Mouse (Mus musculus): ENCODE measurements around the gene Mpzl2. TPM values are rescaled to one million over a fixed set of nuclear protein-coding genes. Genes with fewer than 3 reads are reported as not detected.
"Not testable (repeated sequence)": the region's sequence is repeated elsewhere in the genome, so short reads cannot be mapped to it uniquely, and the experiment has no call there.

The Mpzl2 gene
- polyA plus RNA-seq, 1 experiment = 0.65 TPM

GRCm38 (mm10) chr9:45032261-45032660 lies 7.3 kb upstream of the Mpzl2 start:
- Histone ChIP-seq H3K27me3 (ENCODE audit: control insufficient read depth, insufficient read depth, low read length) (no peaks in the 10 kb centered on the region), H3K36me3 (ENCODE audit: control insufficient read depth, insufficient read depth, low read length) (no peaks in the 10 kb centered on the region), H3K27ac (ENCODE audit: control insufficient read depth, insufficient read depth, low read depth, low read length) (no peak overlapping the region), H3K4me1 (ENCODE audit: control insufficient read depth, insufficient read depth, low read length) (no peaks in the 10 kb centered on the region), H3K4me3 (ENCODE audit: control insufficient read depth, low read depth, low read length) (no peak overlapping the region)
- no peak for TF ChIP-seq POLR2A (IDR thresholded peaks at IDR 0.05; ENCODE audit: control insufficient read depth, low read depth, low read length)
- no peak for TF ChIP-seq CTCF (IDR thresholded peaks at IDR 0.05; ENCODE audit: control insufficient read depth, insufficient read depth, insufficient replicate concordance, low read depth, low read length)

- TF ChIP-seq CTCF (IDR thresholded peaks at IDR 0.05; ENCODE audit: control insufficient read depth, insufficient read depth, insufficient replicate concordance, low read depth, low read length) = no peak
- no peak for TF ChIP-seq POLR2A (IDR thresholded peaks at IDR 0.05; ENCODE audit: control insufficient read depth, low read depth, low read length)
- Histone ChIP-seq H3K27me3 (ENCODE audit: control insufficient read depth, insufficient read depth, low read length) (no peaks in the 10 kb centered on the region), H3K27ac (ENCODE audit: control insufficient read depth, insufficient read depth, low read depth, low read length) (no peak overlapping the region), H3K4me3 (ENCODE audit: control insufficient read depth, low read depth, low read length) (no peak overlapping the region), H3K4me1 (ENCODE audit: control insufficient read depth, insufficient read depth, low read length) (no peaks in the 10 kb centered on the region), H3K36me3 (ENCODE audit: control insufficient read depth, insufficient read depth, low read length) (no peaks in the 10 kb centered on the region)
These were observed 5.1 kb upstream of the Mpzl2 start for GRCm38 (mm10) chr9:45034526-45034925.

- H3K4me3 ChIP-seq (ENCODE audit: control insufficient read depth, low read depth, low read length); H3K36me3 ChIP-seq (ENCODE audit: control insufficient read depth, insufficient read depth, low read length); H3K4me1 ChIP-seq (ENCODE audit: control insufficient read depth, insufficient read depth, low read length); H3K27ac ChIP-seq (ENCODE audit: control insufficient read depth, insufficient read depth, low read depth, low read length); H3K27me3 ChIP-seq (ENCODE audit: control insufficient read depth, insufficient read depth, low read length): not testable (repeated sequence)
These were observed 1.8 kb upstream of the Mpzl2 start for GRCm38 (mm10) chr9:45037803-45038202.

GRCm38 (mm10) chr9:45040066-45040845 lies 657 bp downstream of the Mpzl2 start:
- TF ChIP-seq POLR2A (IDR thresholded peaks at IDR 0.05; ENCODE audit: control insufficient read depth, low read depth, low read length) (no peak), CTCF (IDR thresholded peaks at IDR 0.05; ENCODE audit: control insufficient read depth, insufficient read depth, insufficient replicate concordance, low read depth, low read length) (no peak)
- H3K4me3 ChIP-seq (ENCODE audit: control insufficient read depth, low read depth, low read length) = no peak overlapping the region
- H3K27ac ChIP-seq (ENCODE audit: control insufficient read depth, insufficient read depth, low read depth, low read length) = no peak overlapping the region

GRCm38 (mm10) chr9:45041131-45041838 lies 1.7 kb downstream of the Mpzl2 start:
- TF ChIP-seq POLR2A (IDR thresholded peaks at IDR 0.05; ENCODE audit: control insufficient read depth, low read depth, low read length) = no peak
- no peak overlapping the region for H3K27ac ChIP-seq (ENCODE audit: control insufficient read depth, insufficient read depth, low read depth, low read length)
- peaks cover 19% of the 10 kb centered on the region for H3K4me1 ChIP-seq (ENCODE audit: control insufficient read depth, insufficient read depth, low read length)
- H3K36me3 ChIP-seq (ENCODE audit: control insufficient read depth, insufficient read depth, low read length) = no peaks in the 10 kb centered on the region
- H3K27me3 ChIP-seq (ENCODE audit: control insufficient read depth, insufficient read depth, low read length) = peaks cover 5% of the 10 kb centered on the region
- H3K4me3 ChIP-seq (ENCODE audit: control insufficient read depth, low read depth, low read length) = no peak overlapping the region

More at GRCm38 (mm10) chr9:45040066-45040845, 657 bp downstream of the Mpzl2 start:
- no peaks in the 10 kb centered on the region for H3K36me3 ChIP-seq (ENCODE audit: control insufficient read depth, insufficient read depth, low read length)
- H3K4me1 ChIP-seq (ENCODE audit: control insufficient read depth, insufficient read depth, low read length) = peaks cover 19% of the 10 kb centered on the region
- H3K27me3 ChIP-seq (ENCODE audit: control insufficient read depth, insufficient read depth, low read length) = peaks cover 5% of the 10 kb centered on the region

- Histone ChIP-seq H3K4me1 (ENCODE audit: control insufficient read depth, insufficient read depth, low read length) (peaks cover 19% of the 10 kb centered on the region), H3K4me3 (ENCODE audit: control insufficient read depth, low read depth, low read length) (no peak overlapping the region), H3K27me3 (ENCODE audit: control insufficient read depth, insufficient read depth, low read length) (peaks cover 5% of the 10 kb centered on the region), H3K36me3 (ENCODE audit: control insufficient read depth, insufficient read depth, low read length) (no peaks in the 10 kb centered on the region), H3K27ac (ENCODE audit: control insufficient read depth, insufficient read depth, low read depth, low read length) (no peak overlapping the region)
- TF ChIP-seq POLR2A (IDR thresholded peaks at IDR 0.05; ENCODE audit: control insufficient read depth, low read depth, low read length) (no peak), CTCF (IDR thresholded peaks at IDR 0.05; ENCODE audit: control insufficient read depth, insufficient read depth, insufficient replicate concordance, low read depth, low read length) (no peak)
These were observed 2.6 kb downstream of the Mpzl2 start for GRCm38 (mm10) chr9:45042056-45042720.

GRCm38 (mm10) chr9:45042947-45043346 lies 3.3 kb downstream of the Mpzl2 start:
- TF ChIP-seq CTCF (IDR thresholded peaks at IDR 0.05; ENCODE audit: control insufficient read depth, insufficient read depth, insufficient replicate concordance, low read depth, low read length) (no peak), POLR2A (IDR thresholded peaks at IDR 0.05; ENCODE audit: control insufficient read depth, low read depth, low read length) (no peak)
- no peak overlapping the region for H3K27ac ChIP-seq (ENCODE audit: control insufficient read depth, insufficient read depth, low read depth, low read length)
- H3K4me3 ChIP-seq (ENCODE audit: control insufficient read depth, low read depth, low read length) = no peak overlapping the region
- H3K27me3 ChIP-seq (ENCODE audit: control insufficient read depth, insufficient read depth, low read length) = peaks cover 5% of the 10 kb centered on the region
- peaks cover 19% of the 10 kb centered on the region for H3K4me1 ChIP-seq (ENCODE audit: control insufficient read depth, insufficient read depth, low read length)
- no peaks in the 10 kb centered on the region for H3K36me3 ChIP-seq (ENCODE audit: control insufficient read depth, insufficient read depth, low read length)
